Mouse (Mus musculus) bone marrow macrophage, adult 2 months (primary cell): Measurements from ENCODE around the gene Enoph1.

Experiments
- CTCF ChIP-seq: IDR thresholded peaks from 2 replicates; pipeline ENCODE4 v1.5.1; 2012; ENCODE audit warnings: low read depth, mild to moderate bottlenecking, low read length, moderate library complexity
- POLR2A ChIP-seq: IDR thresholded peaks from 2 replicates; pipeline ENCODE4 v1.6.1; 2012; ENCODE audit warnings: mild to moderate bottlenecking, low read depth, low read length, borderline replicate concordance

GRCm38 (mm10) chr5:100040281-100040784 lies 548 bp downstream of the Enoph1 start:
- TF ChIP-seq CTCF: no peak
- TF ChIP-seq POLR2A: no peak
